Mouse (Mus musculus): Measurements from ENCODE around the gene Myf5. TPM values are rescaled to one million over a fixed set of nuclear protein-coding genes. Genes with fewer than 3 reads are reported as not detected.

Myf5 gene
- total RNA-seq (2021): not detected

DNA sequence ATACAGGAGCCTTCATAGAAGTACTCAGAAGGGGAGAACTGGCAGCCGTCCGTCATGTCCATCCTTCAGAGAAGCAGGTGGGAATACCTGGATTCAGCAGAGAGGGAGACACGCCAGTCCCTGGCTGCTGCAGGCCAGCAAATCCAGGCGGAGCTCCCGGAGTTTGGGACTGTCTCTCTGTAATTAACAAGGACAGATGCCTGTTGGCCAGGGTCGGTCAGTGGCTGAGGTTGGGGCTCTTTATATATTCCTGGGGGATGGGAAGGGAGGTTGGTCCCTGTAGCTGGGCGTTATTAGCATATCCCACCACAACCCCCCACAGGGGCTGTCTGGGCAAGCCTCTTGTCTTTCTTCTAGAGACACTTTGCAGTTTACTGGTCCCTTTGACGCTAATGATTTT is at the start of gene Myf5:
Myf5 (minus strand) TSS at position 265 of the 400 bp plus-strand sequence.
- no peak for DNase-seq (ENCODE audit: low spot score)
- intact Hi-C loops (cut with DNase I): no loop called here

DNA sequence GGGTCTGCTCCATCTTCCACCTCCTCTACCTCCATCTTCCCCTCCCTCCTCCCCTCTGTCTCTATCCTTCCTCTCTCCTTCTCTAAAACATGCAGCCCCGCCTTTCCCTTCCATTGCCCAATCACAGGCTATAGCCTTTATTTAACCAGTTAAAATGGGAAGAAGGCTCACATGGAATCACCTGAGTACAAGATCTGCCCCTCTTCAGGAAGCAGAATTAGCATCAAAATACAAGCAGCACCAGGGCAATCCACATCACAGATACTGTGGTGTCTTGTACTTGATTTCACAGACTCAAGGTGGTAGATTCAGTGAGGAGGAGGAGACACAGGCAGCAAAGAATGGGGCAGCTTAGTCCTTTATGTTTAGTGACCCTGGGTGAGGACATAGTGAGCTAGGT is 42.8 kb upstream of the Myf5 start:
- no peak for DNase-seq (ENCODE audit: low spot score)
- intact Hi-C loops (cut with DNase I): no loop called here

DNA sequence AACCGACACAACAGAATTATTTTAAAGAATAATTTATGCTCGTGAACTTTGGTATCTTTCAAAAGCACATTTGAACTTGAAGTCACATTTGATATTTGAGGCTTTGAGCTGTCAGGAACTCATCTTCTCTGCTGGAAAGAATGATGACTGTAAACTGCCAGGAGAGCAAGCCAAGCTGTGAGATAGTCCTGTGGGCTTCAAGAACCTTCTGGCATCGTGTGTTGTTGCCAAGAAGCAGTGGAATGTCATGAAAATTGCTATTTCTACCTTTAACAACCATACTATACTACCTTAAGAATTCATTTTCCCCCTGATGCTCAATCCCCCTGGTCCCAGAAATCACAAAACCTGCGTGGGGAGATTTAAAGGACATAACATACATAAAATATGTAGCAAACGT is 33.3 kb upstream of the Myf5 start:
- intact Hi-C loops (cut with DNase I): no loop called here
- DNase-seq (ENCODE audit: low spot score): no peak

DNA sequence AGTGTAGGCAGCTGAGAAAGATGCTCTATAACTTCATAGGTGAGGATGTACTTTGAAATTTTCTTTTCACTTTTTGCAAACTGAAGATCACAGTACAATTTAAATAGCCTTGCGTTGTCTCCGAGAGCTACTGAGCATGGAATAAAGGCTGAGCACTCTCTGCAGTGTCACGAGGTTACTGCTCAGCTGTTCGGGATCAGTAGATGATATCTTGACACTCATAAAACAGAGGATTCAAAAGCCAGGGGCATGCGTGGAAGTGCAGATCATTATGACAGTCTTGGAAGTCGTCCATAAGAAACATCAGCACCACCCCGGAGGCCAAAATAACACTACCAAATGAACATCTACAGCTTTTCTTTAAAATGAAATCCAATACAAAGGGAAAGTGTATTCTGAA is 30.7 kb upstream of the Myf5 start:
- intact Hi-C loops (cut with DNase I): no loop called here
- no peak for DNase-seq (ENCODE audit: low spot score)

DNA sequence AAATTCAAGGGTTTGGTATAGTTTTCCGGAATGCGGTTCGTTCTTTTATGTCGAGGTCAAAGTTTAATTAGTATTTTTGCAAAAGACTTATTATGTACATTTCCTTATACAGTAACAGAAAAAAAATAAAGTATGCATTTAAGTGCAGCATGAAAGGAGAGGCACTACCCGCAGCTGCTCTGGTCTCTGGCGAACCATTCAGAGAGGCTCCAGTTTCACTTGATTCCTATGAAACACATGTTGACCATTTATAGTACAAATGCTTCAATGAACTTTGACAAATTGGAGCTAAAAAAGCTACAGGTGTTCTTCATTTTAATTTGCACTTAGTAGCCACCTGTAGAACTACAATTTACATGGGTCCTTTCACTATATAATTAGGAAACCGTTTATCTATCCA is 28.8 kb upstream of the Myf5 start:
- intact Hi-C loops (cut with DNase I): no loop called here
- DNase-seq (ENCODE audit: low spot score): no peak

DNA sequence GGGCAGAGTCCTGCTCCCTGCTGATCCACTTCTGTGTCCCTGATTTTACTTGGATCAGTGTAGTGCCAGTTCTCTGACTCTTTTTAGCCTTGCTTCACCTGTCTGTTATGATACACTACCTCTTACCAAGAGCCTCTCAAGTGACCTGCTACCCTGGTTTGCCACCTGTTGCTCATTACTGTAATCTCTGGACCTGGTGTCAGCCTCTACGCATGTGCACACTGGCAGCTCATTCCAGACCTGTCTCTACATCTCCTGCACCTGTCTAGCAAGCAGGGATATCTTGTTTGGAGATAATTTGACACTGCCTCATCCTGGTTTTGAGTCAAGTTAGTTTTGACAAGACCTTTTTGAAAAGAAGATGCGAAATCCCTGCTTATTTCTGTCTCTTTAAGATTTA is 20.5 kb upstream of the Myf5 start:
- intact Hi-C loops (cut with DNase I): no loop called here
- no peak for DNase-seq (ENCODE audit: low spot score)

DNA sequence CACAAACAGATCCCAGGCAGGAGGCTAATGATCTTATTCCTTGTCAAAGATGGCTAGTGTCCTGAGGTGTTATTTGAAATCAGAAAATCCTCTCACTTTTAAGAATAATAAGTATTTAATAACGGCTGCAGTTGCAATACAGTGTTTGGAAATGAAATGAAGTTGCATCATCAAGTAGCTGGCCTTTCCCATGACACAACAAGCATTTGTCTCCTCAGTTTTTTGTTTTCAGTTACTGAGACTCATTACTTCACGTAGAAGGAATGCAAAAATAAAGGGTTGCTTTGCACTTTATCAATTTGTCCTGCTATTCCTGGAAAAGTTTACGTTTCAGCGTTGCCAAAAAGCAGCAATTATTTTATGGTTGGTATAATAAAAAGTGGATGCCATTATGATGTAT is 17.5 kb upstream of the Myf5 start:
- DNase-seq (ENCODE audit: low spot score): no peak
- intact Hi-C loops (cut with DNase I): no loop called here

DNA sequence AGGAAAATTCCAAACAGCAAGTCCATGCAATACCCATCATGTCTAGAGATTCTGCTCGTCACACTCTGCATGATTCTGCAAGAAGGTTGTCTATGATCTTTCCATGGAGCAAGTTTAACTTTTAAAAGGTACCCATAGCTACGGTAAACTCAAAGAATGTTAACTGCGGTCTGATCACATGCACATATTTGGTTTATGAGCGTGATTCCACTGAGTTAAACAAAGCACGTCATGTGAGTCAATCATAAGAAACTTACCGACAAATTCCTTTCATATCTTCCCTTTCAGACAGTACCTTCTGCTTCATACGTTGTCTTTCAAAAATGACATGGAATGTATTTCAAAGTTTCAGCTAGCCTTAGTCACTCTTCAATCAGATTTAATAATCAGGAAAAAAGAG is 16.3 kb upstream of the Myf5 start:
- intact Hi-C loops (cut with DNase I): no loop called here

DNA sequence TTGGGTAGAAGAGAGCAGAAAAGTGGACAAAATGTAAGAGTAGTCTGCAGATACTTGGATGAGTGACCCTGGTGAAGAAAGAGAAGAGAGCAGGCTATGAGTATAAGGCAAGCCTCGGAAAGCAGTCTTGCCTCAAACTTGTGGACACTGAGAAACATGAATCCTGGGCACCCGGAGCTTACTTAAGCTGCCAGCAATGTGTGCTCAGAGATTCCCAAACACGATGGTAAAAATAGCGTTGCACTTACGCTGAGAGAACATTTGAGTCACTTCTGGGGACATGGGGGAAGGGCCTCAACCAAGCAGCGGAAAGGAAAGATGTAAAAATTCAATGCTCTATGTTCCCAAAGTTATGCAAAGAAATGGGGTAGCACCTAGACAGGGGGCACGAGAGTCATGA is 13.7 kb upstream of the Myf5 start:
- intact Hi-C loops (cut with DNase I): no loop called here
- no peak for DNase-seq (ENCODE audit: low spot score)

More for the DNA sequence above, 16.3 kb upstream of the Myf5 start:
- no peak for DNase-seq (ENCODE audit: low spot score)

DNA sequence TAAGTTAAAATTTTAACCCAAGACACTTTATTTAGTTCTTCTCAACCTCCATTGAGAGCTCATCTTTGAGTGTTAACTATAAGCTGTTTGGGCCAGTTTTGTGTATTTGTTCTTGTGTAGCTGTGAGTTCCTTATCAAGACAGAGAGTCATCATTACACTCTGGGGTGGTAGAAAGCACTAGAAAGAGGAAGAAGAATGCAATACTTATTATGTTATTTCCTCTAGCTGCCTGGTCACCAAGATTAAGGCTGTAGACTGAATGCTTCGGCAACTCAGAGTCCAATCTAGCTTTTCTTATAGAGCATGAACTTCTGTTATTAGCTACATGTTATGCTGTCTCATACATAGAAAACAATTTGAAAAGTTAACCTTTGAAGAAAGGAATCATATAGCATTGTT is 10.5 kb upstream of the Myf5 start:
- intact Hi-C loops (cut with DNase I): no loop called here
- DNase-seq (ENCODE audit: low spot score): no peak

DNA sequence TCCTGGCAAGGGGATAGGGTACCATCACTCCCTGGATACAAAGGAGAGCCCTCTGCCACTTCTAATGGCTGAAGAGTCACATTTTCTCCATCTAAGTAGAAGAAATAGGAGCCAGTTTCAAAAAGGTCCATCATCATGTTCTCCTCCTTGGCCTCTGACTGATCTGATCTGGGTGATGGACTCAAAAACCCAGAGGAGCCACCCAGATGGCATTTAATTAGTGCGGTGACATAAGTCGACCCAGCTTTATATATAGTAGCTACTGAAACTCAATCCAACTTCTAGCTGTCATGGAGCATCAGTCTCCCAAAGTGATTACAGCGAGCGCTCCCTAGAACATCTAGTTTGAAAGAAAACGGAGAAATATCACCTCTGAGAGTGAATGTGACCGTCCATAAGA is 8.6 kb upstream of the Myf5 start, which contains the start of gene Myf6:
Myf6 (minus strand) TSS at position 170 of the 400 bp plus-strand sequence.
- intact Hi-C loops (cut with DNase I): no loop called here
- DNase-seq (ENCODE audit: low spot score): no peak

DNA sequence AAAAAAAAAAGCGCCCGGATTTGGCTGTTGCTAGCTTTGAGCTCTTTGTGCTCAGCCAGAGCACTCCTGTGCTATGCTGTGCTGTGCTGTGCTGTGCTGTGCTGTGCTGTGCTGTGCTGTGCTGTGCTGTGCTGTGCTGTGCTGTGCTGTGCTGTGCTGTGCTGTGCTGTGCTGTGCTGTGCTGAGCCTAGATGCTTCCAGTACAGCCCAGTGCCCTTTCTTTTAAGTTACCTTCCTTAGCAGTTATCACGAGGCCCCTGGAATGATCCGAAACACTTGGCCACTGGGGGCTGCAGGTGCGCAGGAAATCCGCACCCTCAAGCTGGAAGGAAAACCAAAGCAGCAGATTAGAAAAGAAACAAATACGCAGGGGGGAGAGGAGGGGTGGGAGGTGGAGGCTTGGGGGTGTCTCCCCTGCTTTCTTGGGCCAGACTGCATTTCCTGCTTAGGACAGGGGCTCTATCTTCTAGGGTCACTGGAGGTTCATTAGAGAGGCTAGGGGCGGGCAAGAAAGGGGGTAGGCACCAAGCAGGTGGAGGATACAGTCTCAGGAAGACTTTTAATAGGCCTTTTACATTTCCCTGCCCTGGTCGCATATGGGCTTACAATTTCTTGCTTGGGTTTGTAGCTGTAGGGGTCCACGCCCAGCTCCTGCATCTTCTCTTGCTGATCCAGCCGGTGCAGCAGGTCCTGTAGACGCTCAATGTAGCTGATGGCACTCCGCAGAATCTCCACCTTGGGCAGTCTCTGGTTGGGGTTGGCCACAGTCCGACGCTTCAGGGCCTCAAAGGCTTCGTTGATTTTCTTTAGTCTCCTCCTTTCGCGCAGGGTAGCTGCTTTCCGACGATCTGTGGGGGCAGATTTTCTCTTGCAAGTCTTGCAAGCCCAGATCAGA is 7.9 kb upstream of the Myf5 start:
- intact Hi-C loops (cut with DNase I): no loop called here
- DNase-seq (ENCODE audit: low spot score): no peak

DNA sequence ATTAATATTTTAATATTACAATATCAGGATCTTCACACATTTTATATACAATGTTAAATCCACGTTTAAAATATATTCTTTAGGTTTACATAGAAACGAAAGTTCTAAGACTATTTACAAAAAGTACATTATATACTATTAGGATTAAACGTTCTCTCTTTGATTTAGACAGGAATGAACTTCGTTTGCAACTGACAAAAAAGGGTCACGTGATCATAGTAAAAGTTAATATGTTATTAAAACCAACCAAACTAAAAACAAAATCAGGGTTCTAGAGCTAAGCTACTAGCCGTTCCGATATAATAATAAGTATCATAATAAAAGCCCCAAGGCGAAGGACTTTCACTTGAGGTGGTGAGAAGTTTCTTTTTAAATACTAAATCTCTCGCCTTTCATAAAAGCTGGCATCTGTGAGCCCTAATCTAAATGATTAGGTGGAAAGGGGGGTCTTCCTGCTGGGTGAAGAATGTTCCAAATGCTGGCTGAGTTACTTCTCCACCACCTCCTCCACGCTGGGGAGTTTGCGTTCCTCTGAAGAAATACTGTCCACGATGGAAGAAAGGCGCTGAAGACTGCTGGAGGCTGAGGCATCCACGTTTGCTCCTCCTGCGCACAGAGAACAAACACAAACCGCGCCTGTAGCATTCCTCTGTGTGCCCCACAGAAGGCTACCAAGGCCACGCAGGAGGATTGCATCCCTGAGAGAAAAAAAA is 7.1 kb upstream of the Myf5 start:
- no peak for DNase-seq (ENCODE audit: low spot score)
- intact Hi-C loops (cut with DNase I): no loop called here

DNA sequence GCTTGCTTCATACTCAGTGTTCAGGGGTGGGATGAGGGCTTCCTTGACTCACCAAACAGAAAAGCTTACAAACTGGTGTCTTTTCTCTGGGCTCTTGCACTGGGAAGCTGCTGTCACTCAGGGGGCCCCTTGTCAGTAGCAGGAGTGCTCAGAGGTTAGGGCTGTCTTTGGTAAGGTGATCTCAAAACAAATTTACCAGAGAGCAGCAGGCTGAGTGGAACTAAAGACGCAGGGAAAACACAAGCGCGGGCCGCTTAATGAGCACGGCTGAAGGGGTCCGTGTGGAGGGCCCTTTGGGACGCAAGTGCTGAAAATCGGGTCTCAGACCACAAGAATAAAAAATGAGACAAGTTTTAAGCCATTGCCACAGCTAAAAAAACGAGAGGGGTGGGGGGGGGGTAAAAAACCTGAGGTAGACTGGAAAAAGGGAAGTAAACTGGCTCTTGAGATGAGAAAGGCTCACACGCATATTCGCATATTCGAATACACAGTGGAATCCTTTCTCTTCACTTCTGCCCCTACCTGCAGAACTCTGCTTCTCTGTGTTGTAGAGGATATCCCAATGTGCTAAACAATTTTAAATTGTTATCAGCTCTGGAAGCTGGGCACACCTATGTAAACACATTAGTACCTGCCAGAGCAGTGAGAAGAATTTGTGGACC is 2.9 kb upstream of the Myf5 start:
- no peak for DNase-seq (ENCODE audit: low spot score)
- intact Hi-C loops (cut with DNase I): no loop called here

DNA sequence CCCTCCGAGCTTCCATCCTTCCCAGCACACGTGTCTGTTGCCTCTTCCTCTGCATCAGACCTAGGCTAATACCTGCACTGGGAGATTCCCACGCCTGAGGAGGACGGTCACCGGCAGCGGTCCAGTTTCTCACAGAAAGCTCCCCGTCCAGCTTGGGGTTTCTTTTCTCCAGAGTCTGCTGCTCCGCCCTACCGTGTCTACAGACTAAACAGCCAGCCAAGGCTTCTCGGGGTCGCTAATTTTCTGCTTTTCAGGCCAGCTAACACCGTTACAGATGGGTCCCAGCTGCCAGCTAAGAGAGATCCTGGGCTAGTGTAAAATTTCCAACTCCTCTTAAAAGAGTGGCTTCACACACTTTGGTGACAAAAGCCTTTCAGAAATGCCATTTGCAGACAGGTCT is 836 bp upstream of the Myf5 start:
- intact Hi-C loops (cut with DNase I): no loop called here
- no peak for DNase-seq (ENCODE audit: low spot score)

DNA sequence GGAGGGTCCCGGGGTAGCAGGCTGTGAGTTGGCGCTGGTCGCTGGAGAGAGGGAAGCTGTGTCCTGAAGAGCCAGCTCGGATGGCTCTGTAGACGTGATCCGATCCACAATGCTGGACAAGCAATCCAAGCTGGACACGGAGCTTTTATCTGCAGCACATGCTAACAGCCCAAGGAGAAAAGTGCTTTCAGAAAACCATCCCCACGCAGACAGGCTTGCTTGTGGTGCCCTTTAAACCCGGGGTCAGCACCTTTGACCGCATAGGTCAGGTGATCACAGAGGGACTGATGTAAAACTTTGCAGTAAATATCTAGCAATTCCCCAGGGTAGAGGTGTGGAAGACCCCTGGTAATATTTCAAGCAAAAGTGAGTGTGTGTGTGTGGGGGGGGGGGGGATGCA is 1.9 kb downstream of the Myf5 start:
- no peak for DNase-seq (ENCODE audit: low spot score)
- intact Hi-C loops (cut with DNase I): no loop called here

DNA sequence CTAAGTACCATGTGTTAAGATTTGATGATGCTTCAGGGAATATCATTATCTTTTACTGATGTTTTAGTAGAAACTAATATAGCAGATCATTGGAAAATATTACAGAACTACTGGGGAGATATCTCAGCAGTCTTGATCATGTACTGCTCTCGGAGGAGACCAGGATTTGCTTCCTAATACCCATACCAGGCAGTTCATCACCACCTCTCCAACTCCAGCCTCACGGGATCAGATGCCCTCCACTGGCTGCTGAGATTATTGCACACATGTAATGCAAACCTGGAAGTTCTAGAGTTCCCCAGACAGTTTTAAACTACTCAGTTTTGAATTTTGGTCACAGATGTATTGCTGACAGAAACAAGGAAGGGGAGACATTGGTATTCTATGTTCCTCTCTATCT is 12.4 kb downstream of the Myf5 start:
- intact Hi-C loops (cut with DNase I): no loop called here
- no peak for DNase-seq (ENCODE audit: low spot score)

DNA sequence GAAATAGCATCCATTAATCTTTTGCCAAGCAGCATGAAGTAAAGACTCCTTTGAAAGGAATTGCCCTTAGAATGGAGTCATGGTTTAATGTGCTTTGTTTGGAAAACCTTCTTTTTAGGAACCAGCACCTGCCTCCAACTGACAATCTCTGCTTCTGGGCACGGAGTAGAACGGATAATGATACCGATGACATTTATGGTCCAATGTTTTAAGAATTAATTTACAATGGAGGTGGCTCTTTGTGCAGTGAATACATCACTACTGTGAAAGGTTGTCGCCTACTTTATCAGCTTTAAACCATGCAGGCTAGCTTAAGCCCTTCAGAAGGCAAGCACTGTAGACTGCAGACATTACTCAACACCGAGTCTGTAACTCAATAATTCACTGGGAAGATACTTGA is 14.2 kb downstream of the Myf5 start:
- no peak for DNase-seq (ENCODE audit: low spot score)
- intact Hi-C loops (cut with DNase I): no loop called here

DNA sequence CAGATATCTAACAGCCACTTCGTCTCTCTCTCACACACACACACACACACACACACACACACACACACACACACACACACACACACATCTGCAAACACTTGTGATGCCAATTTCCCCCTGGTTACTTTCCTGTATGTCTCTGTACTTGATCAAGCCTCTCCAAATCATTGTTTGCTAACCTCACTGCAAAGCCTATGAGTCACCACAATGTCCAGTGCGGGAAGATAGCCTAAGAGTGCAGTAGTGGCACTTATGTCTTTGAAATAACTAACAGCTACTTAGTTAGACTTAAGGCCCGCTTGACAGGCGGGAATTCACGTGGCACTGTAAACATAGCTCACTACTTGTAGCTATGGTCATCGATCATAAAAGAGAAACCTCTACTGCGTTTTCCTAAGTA is 18.1 kb downstream of the Myf5 start:
- no peak for DNase-seq (ENCODE audit: low spot score)
- intact Hi-C loops (cut with DNase I): no loop called here

DNA sequence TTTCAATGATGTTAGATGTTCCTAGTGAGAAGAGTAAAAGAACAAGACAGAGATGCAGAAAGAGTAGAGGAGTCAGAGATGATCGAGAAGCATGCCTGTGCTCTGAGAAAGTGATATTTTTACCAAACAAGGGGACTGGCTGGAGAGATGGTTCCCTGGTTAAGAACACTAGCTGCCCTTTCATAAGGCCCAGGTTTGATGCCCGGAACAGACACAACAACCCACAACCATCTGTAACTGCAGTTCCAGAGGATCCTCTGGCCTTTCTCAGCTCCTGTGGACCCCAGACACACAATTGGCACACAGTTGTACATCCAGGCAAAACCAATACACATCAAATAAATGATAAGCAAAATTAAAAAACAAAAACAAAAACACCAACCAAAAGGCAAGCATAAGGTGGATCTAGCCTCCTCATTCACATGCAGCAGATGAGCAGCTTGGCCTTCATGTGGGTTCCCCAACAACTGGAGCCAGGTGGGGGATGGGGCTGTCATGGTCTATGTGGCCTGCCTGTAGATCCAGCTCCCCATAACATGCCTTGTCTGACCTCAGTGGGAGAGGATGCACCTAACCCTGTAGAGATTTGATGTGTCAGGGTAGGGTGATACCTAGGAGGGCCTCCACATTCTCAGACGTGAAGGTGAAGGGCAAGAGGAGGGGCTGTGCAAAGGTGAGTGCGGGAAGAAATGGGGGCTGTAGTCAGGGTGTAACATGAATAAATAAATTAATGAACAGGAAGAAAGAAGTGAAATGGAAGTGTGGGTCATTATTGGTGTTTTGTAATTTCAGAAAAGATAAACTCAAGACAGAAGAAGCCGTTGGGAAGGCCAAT is 36.2 kb downstream of the Myf5 start:
- intact Hi-C loops (cut with DNase I): no loop called here
- no peak for DNase-seq (ENCODE audit: low spot score)
